Mouse (Mus musculus) testis, adult 2 months (tissue): ENCODE data around the gene Sp8. TPM values are rescaled to one million over a fixed set of nuclear protein-coding genes. Genes with fewer than 3 reads are reported as not detected.

ENCODE experiments used
- H3K27ac ChIP-seq: fragments of 200-500 bp; 2 replicates; pipeline ENCODE4 v1.5.1; 2012; ENCODE audit warnings: low read depth, low read length; ENCODE audit not compliant: control insufficient read depth, insufficient read depth
- H3K27me3 ChIP-seq: fragments of 200-500 bp; 2 replicates; pipeline ENCODE4 v1.6.1; 2012; ENCODE audit warnings: mild to moderate bottlenecking, low read length, moderate library complexity; ENCODE audit not compliant: control insufficient read depth, insufficient read depth
- H3K36me3 ChIP-seq: fragments of 200-500 bp; 2 replicates; pipeline ENCODE4 v1.6.1; 2012; ENCODE audit warnings: mild to moderate bottlenecking, low read length; ENCODE audit not compliant: control insufficient read depth, insufficient read depth
- H3K4me1 ChIP-seq: fragments of 200-500 bp; 2 replicates; pipeline ENCODE4 v1.6.1; 2012; ENCODE audit warnings: low read length; ENCODE audit not compliant: control insufficient read depth, insufficient read depth
- H3K4me3 ChIP-seq: fragments of 200-500 bp; 2 replicates; pipeline ENCODE4 v1.5.1; 2012; ENCODE audit warnings: low read depth, mild to moderate bottlenecking, low read length, moderate library complexity, mixed read lengths; ENCODE audit not compliant: control insufficient read depth
- CTCF ChIP-seq: fragments of 200-500 bp; IDR thresholded peaks from 2 replicates; pipeline ENCODE4 v1.5.1; 2012; ENCODE audit warnings: low read depth, mild to moderate bottlenecking, inconsistent platforms, low read length, moderate library complexity; ENCODE audit not compliant: control insufficient read depth, insufficient read depth, insufficient replicate concordance
- POLR2A ChIP-seq: fragments of 200-500 bp; IDR thresholded peaks from 2 replicates; pipeline ENCODE4 v1.6.1; 2012; ENCODE audit warnings: low read depth, mild to moderate bottlenecking, inconsistent platforms, low read length, moderate library complexity; ENCODE audit not compliant: control insufficient read depth
- polyA plus RNA-seq: library from polyadenylated mRNA; depleted of rRNA; stranded (reverse); fragments of >200 nt; gene quantifications from 2 replicates; pipeline ENCODE4 v1.2.3, GENCODE M21; 2012

The Sp8 gene
- polyA plus RNA-seq, 1 experiment = not detected

DNA sequence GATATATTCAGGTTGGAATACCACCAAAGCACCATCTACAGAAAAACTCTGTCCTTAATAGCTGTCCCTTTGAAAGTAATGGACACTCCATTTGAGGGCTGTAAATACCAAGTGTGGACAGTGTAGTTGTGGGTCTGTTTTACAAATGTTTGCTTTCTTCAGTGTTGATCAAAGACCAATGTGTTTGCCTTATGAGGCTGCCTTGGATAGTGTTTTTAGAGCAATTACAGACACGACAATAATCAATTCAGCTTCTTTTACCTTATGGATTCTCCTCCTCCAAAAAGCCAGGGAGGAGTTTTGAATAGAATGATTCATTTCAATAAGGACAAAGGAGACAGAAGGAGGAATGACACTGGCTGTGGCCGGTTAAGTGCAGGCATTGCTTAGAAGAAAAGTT is 7.9 kb upstream of the Sp8 start:
- Histone ChIP-seq H3K36me3 (no peaks in the 10 kb centered on the region), H3K27me3 (peaks cover 13% of the 10 kb centered on the region), H3K4me3 (no peak overlapping the region), H3K4me1 (peaks cover 17% of the 10 kb centered on the region), H3K27ac (no peak overlapping the region)
- TF ChIP-seq CTCF (no peak), POLR2A (no peak)

- TF ChIP-seq CTCF (no peak), POLR2A (no peak)
- Histone ChIP-seq H3K27ac (no peak overlapping the region), H3K4me3 (no peak overlapping the region), H3K4me1 (peaks cover 17% of the 10 kb centered on the region), H3K27me3 (peaks cover 13% of the 10 kb centered on the region), H3K36me3 (no peaks in the 10 kb centered on the region)
These were observed 6.7 kb upstream of the Sp8 start for GRCm38 (mm10) chr12:118839398-118839797.

GRCm38 (mm10) chr12:118840301-118840700 is 5.8 kb upstream of the Sp8 start:
- H3K36me3 ChIP-seq = no peaks in the 10 kb centered on the region
- H3K27me3 ChIP-seq = peaks cover 13% of the 10 kb centered on the region
- H3K4me1 ChIP-seq = peaks cover 17% of the 10 kb centered on the region
- TF ChIP-seq CTCF (no peak), POLR2A (no peak)
- H3K27ac ChIP-seq = no peak overlapping the region
- H3K4me3 ChIP-seq = no peak overlapping the region

GRCm38 (mm10) chr12:118840861-118841260 is 5.3 kb upstream of the Sp8 start:
- H3K27me3 ChIP-seq = peaks cover 13% of the 10 kb centered on the region
- TF ChIP-seq POLR2A (no peak), CTCF (no peak)
- no peaks in the 10 kb centered on the region for H3K36me3 ChIP-seq
- peaks cover 17% of the 10 kb centered on the region for H3K4me1 ChIP-seq
- no peak overlapping the region for H3K27ac ChIP-seq
- H3K4me3 ChIP-seq = no peak overlapping the region

DNA sequence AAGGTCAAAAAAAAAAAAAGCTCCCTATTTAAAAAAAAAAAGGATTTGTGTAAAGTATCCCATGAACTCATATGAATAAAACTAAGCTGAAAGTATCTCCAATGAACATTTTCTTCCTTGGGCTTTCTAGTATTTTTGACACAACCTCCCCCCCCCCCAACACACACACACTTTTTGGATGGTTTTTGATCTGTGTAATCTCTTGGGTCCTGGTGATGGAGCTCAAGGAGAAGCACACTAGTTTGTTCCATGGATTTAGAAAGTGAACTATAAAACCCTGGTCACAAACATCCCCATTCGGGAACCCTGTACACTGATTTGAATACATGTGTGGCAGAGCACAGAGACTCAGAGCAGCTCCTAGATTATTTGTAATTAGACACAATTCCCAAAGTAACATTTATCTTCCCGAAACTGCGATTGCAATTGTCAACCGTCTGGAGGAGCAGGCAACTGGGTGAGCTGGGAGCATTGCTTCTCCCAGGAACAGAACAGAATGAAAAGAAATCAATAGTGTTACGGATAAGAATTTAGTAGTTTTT is 4.7 kb upstream of the Sp8 start:
- H3K4me3 ChIP-seq = no peak overlapping the region
- H3K36me3 ChIP-seq = no peaks in the 10 kb centered on the region
- peaks cover 13% of the 10 kb centered on the region for H3K27me3 ChIP-seq
- no peak overlapping the region for H3K27ac ChIP-seq
- peaks cover 14% of the 10 kb centered on the region for H3K4me1 ChIP-seq
- TF ChIP-seq CTCF (no peak), POLR2A (no peak)

- Histone ChIP-seq H3K27ac (no peak overlapping the region), H3K4me3 (no peak overlapping the region), H3K4me1 (peaks cover 14% of the 10 kb centered on the region), H3K27me3 (peaks cover 7% of the 10 kb centered on the region), H3K36me3 (no peaks in the 10 kb centered on the region)
- no peak for TF ChIP-seq POLR2A
- TF ChIP-seq CTCF = no peak
These were observed 4.1 kb upstream of the Sp8 start for GRCm38 (mm10) chr12:118841971-118842550.

- Histone ChIP-seq H3K4me1 (peaks cover 17% of the 10 kb centered on the region), H3K27me3 (peaks cover 6% of the 10 kb centered on the region), H3K4me3 (no peak overlapping the region), H3K27ac (no peak overlapping the region), H3K36me3 (no peaks in the 10 kb centered on the region)
- TF ChIP-seq CTCF = no peak
- no peak for TF ChIP-seq POLR2A
These were observed 3.3 kb upstream of the Sp8 start for GRCm38 (mm10) chr12:118842671-118843411.
